Mouse (Mus musculus) bone marrow macrophage, adult 2 months (primary cell): Measurements from ENCODE around the gene Vsnl1.

Experiments
- CTCF ChIP-seq: IDR thresholded peaks from 2 replicates; pipeline ENCODE4 v1.5.1; 2012; ENCODE audit warnings: low read depth, mild to moderate bottlenecking, low read length, moderate library complexity
- POLR2A ChIP-seq: IDR thresholded peaks from 2 replicates; pipeline ENCODE4 v1.6.1; 2012; ENCODE audit warnings: mild to moderate bottlenecking, low read depth, low read length, borderline replicate concordance

- no peak for TF ChIP-seq POLR2A
- TF ChIP-seq CTCF = no peak
Measured at GRCm38 (mm10) chr12:11384754-11385153, 51.7 kb downstream of the Vsnl1 start.
